Mouse (Mus musculus) myocyte (in vitro differentiated cells): ENCODE data around the gene C4b.

ENCODE experiments used
- E2F4 ChIP-seq: IDR thresholded peaks from one replicate; pipeline ENCODE4 v1.6.1; 2011; ENCODE audit warnings: mild to moderate bottlenecking, control low read depth, moderate library complexity; ENCODE audit not compliant: insufficient read depth
- POLR2A ChIP-seq: IDR thresholded peaks from one replicate; pipeline ENCODE4 v1.6.1; 2011; ENCODE audit warnings: low read depth, mild to moderate bottlenecking, control low read depth, moderate library complexity; ENCODE audit not compliant: insufficient read length
- POLR2AphosphoS2 ChIP-seq: IDR thresholded peaks from one replicate; pipeline ENCODE4 v1.6.1; 2011; ENCODE audit warnings: low read depth, control low read depth; ENCODE audit not compliant: insufficient read length

GRCm38 (mm10) chr17:34761471-34761870 is 17.8 kb upstream of the C4b start:
- TF ChIP-seq POLR2A (no peak), E2F4 (no peak), POLR2AphosphoS2 (no peak)
